Mouse (Mus musculus) left cerebral cortex, postnatal 10 days (tissue): Measurements from ENCODE around the gene Gm28539. TPM values are rescaled to one million over a fixed set of nuclear protein-coding genes. Genes with fewer than 3 reads are reported as not detected.

Experiments used
- DNase-seq, 2 experiments: peaks; one replicate each; pipeline ENCODE4 v3.0.0; 2021 to 2022; ENCODE audit warnings: low spot score in 2 of 2, mixed read lengths in 1 of 2; ENCODE audit errors: extremely low spot score in 1 of 2
- intact Hi-C: fragments of 180-260 bp; cut with DNase I; formaldehyde crosslinking; loops from one replicate; pipeline ENCODE4 v1.15.1; 2025
- total RNA-seq, 2 experiments: library from RNA; stranded (reverse); gene quantifications; 2 replicates each; pipeline ENCODE4 v1.2.3; 2021

Gm28539 gene
- total RNA-seq: 10 to 100 TPM in 1 of 2 experiments, 1 to 10 TPM in 1; 6.8 to 16.1 TPM

- peak; percentile 92 to 95 for DNase-seq
- intact Hi-C loops: no loop called here
Observed at GRCm38 (mm10) chr16:18836468-18837208, at the start of gene Gm28539, which contains the start of gene 2510002D24Rik. Gm28539 (plus strand) TSS chr16:18836584. 2510002D24Rik (plus strand) TSS chr16:18836578.

DNA sequence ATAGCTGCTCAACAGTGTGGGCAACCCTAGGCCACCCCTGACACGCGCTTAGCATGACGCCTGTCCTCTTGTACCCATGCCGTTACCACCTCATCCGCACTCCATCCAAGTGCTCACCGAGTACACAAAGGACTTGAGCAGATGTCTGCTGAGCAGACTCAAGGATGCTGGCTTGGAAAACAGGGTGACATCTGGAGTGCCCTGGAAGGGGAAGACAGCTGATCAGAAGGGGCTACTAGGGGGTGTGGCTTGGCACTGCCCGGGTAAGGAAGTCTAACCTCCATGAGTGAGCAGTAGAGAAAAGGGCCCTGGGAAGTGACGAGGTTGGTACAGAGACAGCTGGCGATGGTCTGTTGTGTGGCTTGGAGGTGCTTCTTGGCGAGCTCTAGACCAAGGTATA lies 49.7 kb upstream of the Gm28539 start:
- intact Hi-C loops: no loop called here
- DNase-seq: no peak

DNA sequence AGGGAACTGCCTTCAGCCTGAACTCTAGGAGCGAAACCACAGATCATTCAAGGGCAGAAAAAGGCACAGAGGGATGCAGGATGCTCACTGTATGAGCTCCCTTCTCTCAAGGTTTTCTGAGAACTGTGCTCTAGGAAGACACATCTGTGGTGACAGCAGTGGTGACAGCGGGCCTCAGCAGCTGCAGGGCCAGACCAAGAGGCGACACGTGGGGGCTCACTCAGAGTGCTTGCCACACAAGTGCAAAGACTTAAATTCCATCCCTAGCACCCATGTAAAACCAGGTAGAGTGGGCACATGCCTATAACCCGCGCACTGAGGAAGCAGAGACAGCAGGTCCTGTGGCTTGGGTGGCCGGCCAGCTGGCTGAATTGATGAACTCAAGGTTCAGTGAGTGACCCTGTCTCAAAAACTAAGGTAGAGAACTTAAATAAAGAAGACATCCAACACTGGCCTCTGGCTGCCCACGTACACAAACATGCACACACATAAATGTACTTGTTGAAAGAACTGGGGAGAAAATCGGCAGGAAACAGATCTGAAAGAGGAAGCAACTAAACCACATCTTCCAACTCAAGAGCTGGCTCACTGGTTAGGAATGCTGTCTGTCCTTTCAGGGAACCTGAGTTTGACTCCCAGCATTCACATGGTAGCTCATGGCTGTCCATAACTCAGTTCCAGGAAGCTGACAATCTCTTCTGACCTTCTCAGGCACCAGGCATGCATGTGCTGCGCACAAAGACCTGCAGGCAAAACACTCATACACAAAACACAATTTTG lies 47.6 kb upstream of the Gm28539 start:
- DNase-seq: no peak
- intact Hi-C loops: no loop called here

DNA sequence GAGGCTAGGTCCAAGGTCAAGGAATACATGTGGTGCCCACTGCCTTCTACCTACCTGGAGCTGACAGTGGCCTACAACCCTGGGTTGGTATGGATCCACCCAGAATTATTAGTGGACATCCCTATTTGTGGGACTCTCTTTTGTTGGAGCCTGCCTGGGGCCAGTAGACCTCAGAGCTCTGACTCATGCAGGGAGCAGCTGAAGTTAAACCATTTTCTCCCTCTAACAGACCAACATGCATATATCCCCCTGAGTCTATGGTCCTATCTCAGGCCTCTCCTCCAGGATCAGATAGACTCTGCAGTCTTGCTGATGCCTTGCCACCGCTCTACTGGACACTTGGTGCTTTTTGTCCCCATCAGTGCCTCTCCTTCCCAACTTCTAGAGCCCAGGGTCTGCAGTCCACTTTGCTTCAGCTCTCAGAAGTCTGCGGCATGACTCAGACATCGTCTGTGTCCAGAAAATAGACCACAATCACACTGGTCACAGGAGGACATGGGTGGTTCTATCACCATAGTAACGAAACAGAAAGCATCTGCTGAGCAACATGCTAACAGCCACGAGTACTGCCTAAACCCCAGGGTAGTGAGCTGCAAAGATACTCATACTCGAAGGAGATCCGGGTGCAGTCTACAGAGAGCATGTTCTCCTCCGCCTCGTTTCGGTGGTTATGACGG lies 41.0 kb upstream of the Gm28539 start:
- intact Hi-C loops: loop anchor here (10.0 kb wide), 1 partner anchor 351 kb away; no protein-coding TSS in a partner anchor
- DNase-seq: peak in 1 of 2 experiments; percentile 41

GRCm38 (mm10) chr16:18796645-18797044 lies 39.7 kb upstream of the Gm28539 start:
- intact Hi-C loops: loop anchor here (10.0 kb wide), 1 partner anchor 352 kb away; no protein-coding TSS in a partner anchor
- DNase-seq: no peak

DNA sequence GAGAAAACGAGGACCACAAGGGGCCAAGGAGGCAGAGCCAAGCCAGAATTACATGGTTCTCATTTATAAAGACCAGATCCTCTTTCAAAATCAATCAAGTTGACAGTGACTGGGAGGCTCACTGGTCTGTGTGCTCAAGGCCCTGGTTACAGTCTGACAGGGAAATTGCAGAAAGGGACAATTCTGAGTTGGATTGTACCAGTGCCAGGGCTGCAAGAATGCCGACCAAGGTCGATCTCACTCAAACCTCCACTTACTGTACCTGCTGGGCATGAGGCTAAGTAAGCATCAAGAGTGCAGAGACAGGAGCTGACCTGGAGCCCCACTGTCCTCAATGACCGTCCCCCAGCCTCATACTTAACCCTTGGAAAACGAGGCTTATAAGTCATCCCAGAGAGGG lies 38.2 kb upstream of the Gm28539 start:
- DNase-seq: no peak
- intact Hi-C loops: loop anchor here (1.0 to 10.0 kb wide), 2 partner anchors 102 to 353 kb away; no protein-coding TSS in a partner anchor

DNA sequence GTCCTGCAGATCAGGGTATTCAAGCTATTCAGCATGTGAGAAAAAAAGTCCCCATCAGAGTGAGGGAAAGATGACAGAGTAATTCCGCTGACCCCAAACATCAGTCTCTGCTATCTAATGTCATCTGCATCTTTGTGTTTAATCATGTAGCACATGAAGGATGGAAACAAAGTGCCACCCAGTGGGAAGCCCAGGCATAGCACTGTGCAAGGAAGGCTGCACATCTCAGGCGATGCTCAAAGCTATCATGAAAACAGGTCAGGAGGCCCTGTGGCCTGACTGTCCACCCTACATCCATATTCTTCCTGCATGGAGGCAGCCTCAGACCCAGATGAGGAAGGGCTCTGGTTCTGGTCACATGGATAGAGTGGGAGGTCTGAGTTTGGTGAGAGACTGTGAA lies 37.5 kb upstream of the Gm28539 start:
- DNase-seq: peak; percentile 52 to 74
- intact Hi-C loops: loop anchor here (1.0 to 10.0 kb wide), 2 partner anchors 103 to 354 kb away; no protein-coding TSS in a partner anchor

GRCm38 (mm10) chr16:18805746-18806145 lies 30.6 kb upstream of the Gm28539 start:
- DNase-seq: peak in 1 of 2 experiments; percentile 21
- intact Hi-C loops: no loop called here

DNA sequence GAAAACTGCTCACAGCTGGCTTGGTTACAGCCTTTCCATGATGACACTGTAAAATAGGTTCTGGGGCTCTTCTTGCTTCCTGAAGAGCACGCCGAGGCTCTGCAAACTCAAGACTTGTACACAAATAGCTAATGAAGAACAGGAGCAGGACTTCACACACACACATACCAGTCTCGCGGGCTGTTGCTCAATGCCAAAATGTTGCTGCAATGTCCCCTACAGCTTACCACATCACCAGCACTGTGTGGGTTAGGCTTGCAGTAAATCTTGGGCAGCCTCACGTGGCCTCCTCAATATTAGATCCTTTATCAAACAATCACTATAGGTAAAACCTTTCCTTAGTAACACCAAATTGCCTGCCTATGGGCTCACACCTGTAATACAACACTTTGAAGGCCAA lies 27.4 kb upstream of the Gm28539 start:
- DNase-seq: no peak
- intact Hi-C loops: no loop called here

GRCm38 (mm10) chr16:18811032-18811431 lies 25.4 kb upstream of the Gm28539 start:
- intact Hi-C loops: loop anchor here (10.0 kb wide), 1 partner anchor 466 kb away; the partner anchor contains the start of genes Arvcf and Tango2
- DNase-seq: no peak

GRCm38 (mm10) chr16:18811468-18812384 lies 24.7 kb upstream of the Gm28539 start, which contains the start of the genes Ufd1 and Cdc45:
Ufd1 (plus strand) TSS chr16:18811779.
Cdc45 (minus strand) TSS chr16:18811987.
- peak; percentile 92 for DNase-seq
- intact Hi-C loops: loop anchor here (10.0 kb wide), 1 partner anchor 467 kb away; the partner anchor contains the start of genes Arvcf and Tango2

GRCm38 (mm10) chr16:18812385-18812910 lies 23.9 kb upstream of the Gm28539 start:
- intact Hi-C loops: loop anchor here (10.0 kb wide), 1 partner anchor 468 kb away; the partner anchor contains the start of genes Arvcf and Tango2
- no peak for DNase-seq

DNA sequence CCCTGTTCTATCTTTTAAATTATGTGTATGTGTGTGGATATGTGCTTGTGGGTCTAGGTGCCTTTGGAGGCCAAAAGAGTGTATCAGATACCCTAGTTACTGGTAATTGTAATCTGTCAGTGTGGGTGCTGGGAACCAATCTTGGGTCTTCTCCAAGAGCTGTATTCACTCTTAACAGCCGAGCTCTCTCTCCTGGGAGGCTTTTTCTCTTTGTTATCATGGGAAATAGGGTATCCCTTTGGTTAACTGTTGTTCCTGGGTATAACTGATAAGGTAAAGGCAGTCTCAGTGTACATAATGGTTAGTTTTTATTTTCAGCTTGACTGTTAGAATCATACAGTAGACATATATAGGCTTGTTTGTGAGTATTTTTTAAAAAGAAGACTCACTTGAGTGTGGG lies 14.0 kb upstream of the Gm28539 start:
- intact Hi-C loops: no loop called here
- DNase-seq: no peak

- intact Hi-C loops: no loop called here
Observed at GRCm38 (mm10) chr16:18822925-18823324, 13.5 kb upstream of the Gm28539 start.

GRCm38 (mm10) chr16:18828630-18829029 lies 7.8 kb upstream of the Gm28539 start:
- no peak for DNase-seq
- intact Hi-C loops: no loop called here

More at GRCm38 (mm10) chr16:18822925-18823324, 13.5 kb upstream of the Gm28539 start:
- no peak for DNase-seq

DNA sequence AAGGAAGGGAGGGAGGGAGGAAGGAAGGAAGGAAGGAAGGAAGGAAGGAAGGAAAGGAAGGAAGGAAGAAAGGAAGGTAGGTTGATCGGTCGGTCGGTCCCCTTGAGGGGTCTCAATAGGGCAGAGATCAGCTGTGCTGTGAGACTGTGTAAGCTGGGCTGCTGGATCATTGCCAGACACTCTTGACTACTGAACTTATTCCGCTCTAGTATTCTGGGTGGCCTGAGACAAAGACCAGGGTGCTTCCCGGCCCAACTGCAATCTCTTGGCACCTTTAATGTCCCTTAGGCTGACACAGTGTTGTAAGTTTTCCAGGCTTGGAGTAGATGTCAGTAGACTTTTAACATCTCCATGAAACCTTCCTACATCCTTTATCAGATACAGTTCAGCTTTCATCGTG lies 7.3 kb upstream of the Gm28539 start:
- intact Hi-C loops: no loop called here
- no peak for DNase-seq

DNA sequence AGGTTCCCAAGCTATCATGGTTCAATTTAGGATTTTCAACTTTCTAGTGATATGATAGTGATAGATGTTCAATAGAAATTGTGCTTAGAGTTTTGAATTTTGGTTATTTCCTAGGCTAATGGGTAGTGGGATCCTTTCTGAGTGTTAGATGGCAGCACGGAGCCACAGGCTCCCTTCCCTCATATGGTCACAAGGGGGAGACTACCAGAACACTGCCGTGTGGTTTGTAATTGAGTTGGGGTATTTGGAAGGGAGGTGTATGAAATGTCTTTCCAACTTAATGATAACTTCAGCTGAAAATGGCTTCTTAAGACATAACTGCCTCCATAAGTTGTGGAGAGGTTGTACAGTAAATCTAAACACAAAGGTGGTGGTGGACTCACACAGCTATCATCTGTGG lies 2.9 kb upstream of the Gm28539 start:
- intact Hi-C loops: no loop called here
- DNase-seq: no peak

- no peak for DNase-seq
- intact Hi-C loops: no loop called here
Observed at GRCm38 (mm10) chr16:18836073-18836467, 314 bp upstream of the Gm28539 start.
